Mouse (Mus musculus) cerebellum, adult 2 months (tissue): ENCODE data around the gene Cmc1.

ENCODE experiments used
- CTCF ChIP-seq: fragments of 200-500 bp; IDR thresholded peaks from 2 replicates; pipeline ENCODE4 v1.5.1; 2011; ENCODE audit warnings: low read depth, mild to moderate bottlenecking, control low read depth, low read length, moderate library complexity, borderline replicate concordance; ENCODE audit not compliant: insufficient read depth
- POLR2A ChIP-seq: fragments of 200-500 bp; IDR thresholded peaks from 2 replicates; pipeline ENCODE4 v1.6.1; 2011; ENCODE audit warnings: low read length, control low read depth, borderline replicate concordance; ENCODE audit not compliant: insufficient read depth

GRCm38 (mm10) chr9:118198557-118198956, 48.6 kb upstream of the Cmc1 start:
- TF ChIP-seq POLR2A: no peak
- TF ChIP-seq CTCF: no peak
